Mouse (Mus musculus) liver, embryonic 14.5 days (tissue): ENCODE data around the gene Tfdp1. TPM values are rescaled to one million over a fixed set of nuclear protein-coding genes. Genes with fewer than 3 reads are reported as not detected.

Experiments used
- ATAC-seq: fragments of 200-750 bp; cut with Nextera tagmentation; 2 replicates; pipeline ENCODE4 v1.8.0; 2017; ENCODE audit warnings: moderate number of reproducible peaks, mild to moderate bottlenecking, moderate library complexity; ENCODE audit not compliant: insufficient read depth
- DNase-seq, 3 experiments: peaks; one replicate each; pipeline ENCODE4 v3.0.0-alpha.2; 2012 to 2013; ENCODE audit warnings: low read depth in 3 of 3, low spot score in 3 of 3
- H3K27ac ChIP-seq: fragments of 300-500 bp; sonication (generic); 2 replicates; pipeline ENCODE4 v1.5.1; 2014; ENCODE audit warnings: moderate library complexity, mild to moderate bottlenecking, control low read depth, inconsistent platforms
- H3K27me3 ChIP-seq: fragments of 300-500 bp; sonication (generic); 2 replicates; pipeline ENCODE4 v1.6.1; 2014; ENCODE audit warnings: mild to moderate bottlenecking, low read length, moderate library complexity; ENCODE audit not compliant: control insufficient read depth, insufficient read depth
- H3K36me3 ChIP-seq: fragments of 300-500 bp; sonication (generic); replicated peaks from 2 replicates; pipeline ENCODE4 v1.6.1; 2014; ENCODE audit warnings: low read depth; ENCODE audit not compliant: control insufficient read depth, insufficient read depth
- H3K4me1 ChIP-seq, 2 experiments: fragments of 200-500 bp in 1 of 2; fragments of 300-500 bp in 1 of 2; sonication (generic) in 1 of 2; replicated peaks; 2 replicates each; pipeline ENCODE4 v1.6.1; 2012 to 2014; ENCODE audit warnings: antibody characterized with exemption in 1 of 2, inconsistent platforms in 1 of 2, low read length in 1 of 2; ENCODE audit not compliant: control insufficient read depth in 2 of 2, insufficient read depth in 2 of 2
- H3K4me2 ChIP-seq: fragments of 300-500 bp; sonication (generic); 2 replicates; pipeline ENCODE4 v1.6.1; 2014; ENCODE audit warnings: low read depth, mild to moderate bottlenecking, control low read depth, moderate library complexity
- H3K4me3 ChIP-seq, 2 experiments: fragments of 200-500 bp in 1 of 2; fragments of 300-500 bp in 1 of 2; sonication (generic) in 1 of 2; 2 replicates each; pipeline ENCODE4 v1.5.1; 2012 to 2014; ENCODE audit warnings: low read depth in 2 of 2, low read length in 2 of 2, mild to moderate bottlenecking in 2 of 2, control low read depth in 1 of 2, inconsistent platforms in 1 of 2, moderate library complexity in 1 of 2; ENCODE audit not compliant: insufficient read depth in 1 of 2
- H3K9ac ChIP-seq: fragments of 300-500 bp; sonication (generic); replicated peaks from 2 replicates; pipeline ENCODE4 v1.6.1; 2014; ENCODE audit warnings: mild to moderate bottlenecking, control low read depth, moderate library complexity
- H3K9me3 ChIP-seq: fragments of 300-500 bp; sonication (generic); 2 replicates; pipeline ENCODE4 v1.6.1; 2016; ENCODE audit warnings: low read length, mixed read lengths; ENCODE audit not compliant: control insufficient read depth
- CTCF ChIP-seq: IDR thresholded peaks from 2 replicates; pipeline ENCODE4 v1.5.1; 2016; ENCODE audit warnings: antibody characterized with exemption, low read depth, control low read depth
- EP300 ChIP-seq: IDR thresholded peaks from 2 replicates; pipeline ENCODE4 v1.6.1; 2016; ENCODE audit warnings: antibody characterized with exemption, low read depth
- WGBS: fragments of 180-500 bp; shearing (Covaris S2); extraction: QIAGEN DNeasy Blood & Tissue Kit; methylation state at CpG from one replicate; pipeline ENCODE4 v1.1.7; 2014; ENCODE audit not compliant: insufficient replicate concordance; 5-methylcytosine and 5-hydroxymethylcytosine counted together
- polyA plus RNA-seq, 2 experiments: library from polyadenylated mRNA; depleted of rRNA in 1 of 2; stranded (reverse) in 1 of 2; unstranded in 1 of 2; fragments of >200 nt; fragmentation: Nextera tagmentation in 1 of 2; extraction: Ambion mirVana in 1 of 2; gene quantifications; 2 replicates each; pipeline versions ENCODE4 v1.2.1 to v1.2.3; 2012 to 2014

Tfdp1 gene
- polyA plus RNA-seq, 2 experiments, result 90.1 to 108 TPM

DNA sequence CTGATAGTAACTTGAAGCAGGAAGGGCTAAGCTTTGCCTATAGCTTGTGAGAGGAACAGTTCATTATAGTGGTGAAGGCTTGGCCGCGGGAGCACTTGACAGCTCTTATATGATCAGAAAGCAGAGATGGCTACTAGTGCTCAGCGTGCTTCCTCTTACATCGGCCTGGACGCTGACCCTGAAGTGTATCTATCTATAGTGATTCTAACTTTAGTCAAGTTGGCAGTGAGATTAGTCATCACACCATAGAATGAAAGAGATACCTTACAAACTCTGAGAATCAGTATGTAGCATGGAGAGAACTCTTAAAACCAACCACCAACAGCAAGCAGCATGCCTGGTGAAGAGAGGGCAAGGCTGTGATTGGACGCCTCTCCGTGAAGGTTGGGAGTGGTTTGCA lies 43.1 kb downstream of the Tfdp1 start:
- no peak for DNase-seq
- Histone ChIP-seq H3K27ac (no peak overlapping the region), H3K4me3 (no peak overlapping the region), H3K9me3 (no peaks in the 10 kb centered on the region), H3K36me3 (peaks cover 24% of the 10 kb centered on the region), H3K4me2 (no peak overlapping the region), H3K9ac (no peak overlapping the region), H3K27me3 (no peaks in the 10 kb centered on the region), H3K4me1 (no peaks in the 10 kb centered on the region)
- no peak for ATAC-seq
- TF ChIP-seq CTCF (no peak), EP300 (no peak)
- 75% methylated on average over 7 of the region's 7 CpGs for WGBS

DNA sequence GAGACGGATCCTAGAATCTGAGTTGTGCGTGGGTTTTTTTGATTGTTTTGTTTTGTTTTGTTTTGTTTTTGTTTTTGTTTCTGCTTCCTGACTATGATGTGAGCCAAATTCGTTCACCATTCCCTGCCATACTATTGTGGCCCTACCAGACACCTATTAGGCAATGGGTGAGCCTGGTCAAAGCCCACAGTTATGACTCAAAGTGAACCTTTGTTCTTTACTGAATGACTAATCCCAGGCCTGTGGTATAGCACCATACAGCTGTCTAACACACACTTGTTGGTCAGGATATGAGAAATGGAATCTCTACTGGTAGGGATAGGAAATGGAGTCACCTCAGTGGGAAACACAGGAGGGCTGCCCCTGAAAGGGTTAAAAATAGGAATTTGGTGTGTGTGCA lies 44.0 kb downstream of the Tfdp1 start:
- Histone ChIP-seq H3K36me3 (peaks cover 17% of the 10 kb centered on the region), H3K27ac (no peak overlapping the region), H3K9ac (no peak overlapping the region), H3K4me3 (no peak overlapping the region), H3K4me1 (no peaks in the 10 kb centered on the region), H3K27me3 (no peaks in the 10 kb centered on the region), H3K4me2 (no peak overlapping the region), H3K9me3 (no peaks in the 10 kb centered on the region)
- 66% methylated on average over 3 of the region's 3 CpGs for WGBS
- TF ChIP-seq CTCF, result no peak
- TF ChIP-seq EP300, result no peak
- ATAC-seq (no peak), DNase-seq (no peak)

DNA sequence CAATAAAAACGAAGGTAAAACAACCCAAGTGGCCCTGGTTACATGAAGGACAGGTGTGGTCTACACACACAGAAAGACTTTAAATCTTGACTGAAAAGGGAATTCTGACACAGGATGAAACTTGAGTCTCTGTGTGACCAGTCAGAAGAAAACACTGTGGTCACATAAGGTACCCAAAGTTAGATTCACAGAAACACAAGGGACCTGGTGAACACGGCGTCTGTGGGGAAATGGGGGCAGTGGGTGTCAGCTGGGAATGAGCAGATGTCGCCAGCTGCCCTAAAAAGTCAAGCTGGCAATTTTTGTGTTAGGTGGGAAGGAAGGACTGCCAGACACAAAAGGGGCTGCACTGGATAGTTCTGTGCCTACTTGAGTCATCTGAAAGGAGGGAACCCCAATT lies 44.4 kb downstream of the Tfdp1 start:
- H3K9me3 ChIP-seq, result no peaks in the 10 kb centered on the region
- no peak for ATAC-seq
- TF ChIP-seq CTCF, result no peak
- TF ChIP-seq EP300, result no peak

DNA sequence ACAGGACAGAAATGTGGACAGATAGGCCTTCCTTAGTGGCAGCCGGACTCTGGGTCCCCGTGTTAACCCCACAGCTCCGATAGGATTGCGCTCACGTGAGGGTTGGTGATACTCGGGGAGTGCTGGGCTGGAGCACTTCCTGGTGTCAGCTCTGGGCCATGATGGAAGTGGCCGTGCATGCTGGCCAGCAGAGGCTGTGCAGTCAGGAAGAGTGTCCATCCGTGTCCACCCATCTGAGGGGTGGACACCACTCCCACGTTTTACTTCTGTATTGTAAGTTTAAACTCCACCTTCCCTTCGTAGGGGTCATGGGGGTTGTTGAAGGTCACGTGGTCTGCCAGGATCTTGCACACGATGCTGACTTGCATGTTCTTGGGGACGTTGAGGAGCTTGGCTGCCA lies 47.8 kb downstream of the Tfdp1 start:
- Histone ChIP-seq H3K4me1 (peaks cover 0 to 2% of the 10 kb centered on the region in 2 experiments; a peak in 1 of 4 replicates), H3K36me3 (no peaks in the 10 kb centered on the region), H3K9ac (no peak overlapping the region), H3K9me3 (no peaks in the 10 kb centered on the region), H3K4me3 (no peak overlapping the region), H3K27ac (no peak overlapping the region), H3K27me3 (no peaks in the 10 kb centered on the region), H3K4me2 (no peak overlapping the region)
- WGBS, result 69% methylated on average over 13 of the region's 13 CpGs
- ATAC-seq (no peak), DNase-seq (no peak)
- TF ChIP-seq CTCF, result no peak
- TF ChIP-seq EP300, result no peak

More for the DNA sequence above, 44.4 kb downstream of the Tfdp1 start:
- Histone ChIP-seq H3K27me3 (no peaks in the 10 kb centered on the region), H3K4me3 (no peak overlapping the region), H3K9ac (no peak overlapping the region), H3K4me2 (no peak overlapping the region), H3K4me1 (no peaks in the 10 kb centered on the region), H3K27ac (no peak overlapping the region), H3K36me3 (peaks cover 16% of the 10 kb centered on the region)
- 80% methylated on average over 4 of the region's 4 CpGs for WGBS
- no peak for DNase-seq

DNA sequence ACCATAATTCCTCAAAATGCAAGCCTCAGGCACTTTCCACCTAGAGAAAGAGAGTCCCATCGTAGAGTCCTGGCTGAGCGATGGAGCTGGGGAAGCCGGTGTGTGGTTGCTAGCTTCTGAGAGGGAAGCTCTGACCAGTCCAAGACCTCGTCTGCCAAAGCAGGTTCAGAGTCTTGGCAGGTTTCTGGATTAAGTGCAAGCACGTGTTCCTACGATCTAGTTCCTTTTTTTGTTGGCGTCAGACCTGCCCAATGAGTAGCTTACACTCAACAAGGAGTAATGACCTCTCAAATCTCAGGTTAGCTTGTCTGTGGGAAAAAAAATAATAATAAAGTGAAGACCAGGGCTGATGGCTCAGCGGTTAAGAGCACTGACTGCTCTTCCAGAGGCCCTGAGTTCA lies 49.2 kb downstream of the Tfdp1 start:
- TF ChIP-seq EP300 (no peak), CTCF (no peak)
- no peak overlapping the region for H3K4me3 ChIP-seq
- no peaks in the 10 kb centered on the region for H3K9me3 ChIP-seq
- H3K36me3 ChIP-seq, result no peaks in the 10 kb centered on the region
- DNase-seq (no peak), ATAC-seq (no peak)
- H3K4me1 ChIP-seq, result peaks cover 0 to 2% of the 10 kb centered on the region in 2 experiments; a peak in 1 of 4 replicates
- 40% methylated on average over 8 of the region's 8 CpGs for WGBS
- H3K9ac ChIP-seq, result no peak overlapping the region
- no peak overlapping the region for H3K4me2 ChIP-seq
- H3K27me3 ChIP-seq, result no peaks in the 10 kb centered on the region
- H3K27ac ChIP-seq, result no peak overlapping the region
